Mouse (Mus musculus): ENCODE data around the gene Syngr3. TPM values are rescaled to one million over a fixed set of nuclear protein-coding genes. Genes with fewer than 3 reads are reported as not detected.
"Not testable (repeated sequence)": the region's sequence is repeated elsewhere in the genome, so short reads cannot be mapped to it uniquely, and the experiment has no call there.

Syngr3 gene
- total and polyA plus RNA-seq, 3 experiments, result 0.32 to 3.9 (median 0.33) TPM

DNA sequence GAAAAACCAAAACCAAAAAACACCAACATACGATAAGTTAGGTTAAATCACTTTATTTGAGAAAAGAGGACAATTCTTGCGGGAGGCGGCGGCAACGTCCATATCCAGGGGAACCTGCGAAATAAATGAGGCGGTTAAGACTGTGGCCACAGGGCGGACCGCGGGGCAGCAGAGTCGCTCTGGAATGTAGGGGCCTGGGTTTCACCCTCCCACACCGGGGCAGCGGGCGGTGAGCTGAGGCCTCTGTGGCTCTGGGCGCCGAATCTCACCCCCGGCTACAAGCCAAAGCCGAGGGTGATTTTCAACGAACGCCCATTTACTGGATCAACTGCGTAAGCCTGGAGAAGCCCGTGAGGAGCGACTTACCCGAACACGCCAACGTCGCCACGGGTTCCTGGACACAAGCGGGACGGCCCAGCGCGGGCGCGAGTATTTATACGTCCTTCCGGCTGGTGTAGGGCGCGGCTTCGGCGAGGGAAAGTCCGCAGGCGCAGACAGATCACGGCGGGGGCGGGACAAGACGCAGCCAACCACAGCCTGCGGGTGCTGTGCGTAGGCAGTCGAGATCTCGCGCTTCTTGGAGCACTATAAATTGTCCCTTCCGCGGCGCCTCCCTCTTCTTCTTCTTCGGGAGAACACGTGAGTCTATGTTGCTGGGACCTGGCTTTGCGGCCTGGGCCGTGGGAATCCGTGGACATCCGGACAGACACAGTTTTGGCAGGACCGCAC lies 29.9 kb upstream of the Syngr3 start (continued):
- TF ChIP-seq USF2 (conservative IDR thresholded peaks at IDR 0.05; ENCODE audit: low read depth, low read length), result 0 out of 2 replicates have a peak, but pooled peaks have one; percentile 6
- no peak for TF ChIP-seq SMC3 (IDR thresholded peaks at IDR 0.05; ENCODE audit: low read depth, low read length)
- peak; percentile 74 for TF ChIP-seq BHLHE40 (IDR thresholded peaks at IDR 0.05; ENCODE audit: low read depth, low read length)
- TF ChIP-seq POLR2AphosphoS2 (IDR thresholded peaks at IDR 0.05; ENCODE audit: low read depth, low read length), result peak; percentile 96
- TF ChIP-seq EP300 (IDR thresholded peaks at IDR 0.05; ENCODE audit: low read length), result no peak
- no peak for TF ChIP-seq JUN (IDR thresholded peaks at IDR 0.05; ENCODE audit: insufficient read depth, low read depth, low read length)
- TF ChIP-seq UBTF (IDR thresholded peaks at IDR 0.05; ENCODE audit: low read depth, low read length), result peak; percentile 25; the same call in 1 of the 2 replicates

DNA sequence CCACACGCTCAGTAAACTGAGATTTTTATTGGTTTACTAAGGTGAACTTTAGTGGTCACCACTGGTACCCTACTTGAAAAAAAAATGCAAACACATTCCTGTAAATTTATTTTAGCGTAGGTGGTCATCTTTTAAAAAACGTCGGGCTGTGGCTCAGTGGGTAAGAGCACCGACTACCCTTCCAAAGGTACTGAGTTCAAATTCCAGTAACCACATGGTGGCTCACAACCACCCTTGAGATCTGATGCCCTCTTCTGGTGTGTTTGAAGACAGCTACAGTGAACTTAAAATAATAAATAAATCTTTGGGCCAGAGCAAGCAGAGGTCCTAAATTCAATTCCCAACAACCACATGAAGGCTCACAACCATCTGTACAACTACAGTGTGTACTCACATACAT lies 29.2 kb upstream of the Syngr3 start:
- Histone ChIP-seq H3K9ac (ENCODE audit: insufficient read depth, low read depth) (peak overlapping the region; percentile 98), H3K4me3 (replicated peaks in 1 of 3; ENCODE audit: low read depth in 2 of 3, low read length in 2 of 3, poor library complexity in 1 of 3) (peak overlapping the region; percentile 70 to 92 (median 78))
- dilution Hi-C loops (cut with MboI; ENCODE audit: extremely low pct_ligation_motif_present, extremely low pct_unique_long_range_greater_than_20kb, low sequenced_read_pairs), result not testable (repeated sequence)

DNA sequence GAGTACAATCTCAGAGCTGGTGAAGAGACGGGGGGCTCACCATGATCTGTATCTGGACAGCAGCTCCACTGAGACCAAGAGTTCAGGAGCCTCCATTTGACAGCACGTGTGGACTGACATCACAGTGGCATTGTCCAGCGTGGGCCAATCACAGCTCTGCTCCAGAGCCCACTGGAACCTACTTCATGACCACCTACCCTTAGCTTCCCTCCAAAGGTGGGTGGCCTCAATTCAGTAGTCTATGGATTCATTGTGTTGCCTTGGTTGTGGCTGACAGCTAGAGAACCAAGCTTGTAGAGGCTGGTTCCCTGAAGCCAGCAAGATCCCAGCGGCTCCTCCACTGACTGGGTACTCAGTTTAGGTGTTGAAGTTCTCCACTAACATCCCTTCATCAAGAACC lies 28.2 kb upstream of the Syngr3 start, which contains the start of the genes Rnf151 and Rps2:
Gene Rnf151 (minus strand): TSS at position 121 of the 400 bp plus-strand sequence.
Gene Rps2 (plus strand): TSS at position 174 of the 400 bp plus-strand sequence.
- Histone ChIP-seq H3K9me3 (replicated peaks; ENCODE audit: low read length) (no peaks in the 10 kb centered on the region), H3K36me3 (replicated peaks in 1 of 2; ENCODE audit: control insufficient read depth in 1 of 2, insufficient read depth in 1 of 2, low read length in 1 of 2) (peaks cover 35 to 58% of the 10 kb centered on the region in 2 experiments), H3K4me3 (replicated peaks in 1 of 3; ENCODE audit: low read depth in 2 of 3, low read length in 2 of 3, poor library complexity in 1 of 3) (peak within 1 kb of the TSS; percentile 70 to 92 (median 78)), H3K4me1 (ENCODE audit: control insufficient read depth in 1 of 2, insufficient read depth in 2 of 2) (peaks cover 5 to 24% of the 10 kb centered on the region in 2 experiments; a peak in 3 of 4 replicates), H3K9ac (ENCODE audit: insufficient read depth, low read depth) (peak within 1 kb of the TSS; percentile 98), H3K27me3 (replicated peaks) (no peaks in the 10 kb centered on the region), H3K4me2 (ENCODE audit: insufficient read depth, low read depth, poor library complexity, severe bottlenecking) (peak within 1 kb of the TSS; percentile 92), H3K79me2 (replicated peaks; ENCODE audit: control insufficient read depth, extremely low read depth, insufficient read depth, poor library complexity, severe bottlenecking) (peaks cover 37% of the 10 kb centered on the region), H3K27ac (ENCODE audit: insufficient read depth, low read depth) (no peak within 1 kb of the TSS)
- TF ChIP-seq MAZ (IDR thresholded peaks at IDR 0.05; ENCODE audit: low read depth, low read length), result no peak
- TF ChIP-seq POLR2AphosphoS2 (IDR thresholded peaks at IDR 0.05; ENCODE audit: low read depth, low read length), result peak; percentile 84
- no peak for TF ChIP-seq SIN3A (IDR thresholded peaks at IDR 0.05; ENCODE audit: low read length)
- TF ChIP-seq RAD21 (IDR thresholded peaks at IDR 0.05; ENCODE audit: low read depth, low read length), result no peak
- no peak for TF ChIP-seq GABPA (IDR thresholded peaks at IDR 0.05; ENCODE audit: insufficient replicate concordance, low read depth, low read length)
- TF ChIP-seq CHD2 (IDR thresholded peaks at IDR 0.05; ENCODE audit: low read length), result 0 out of 2 replicates have a peak, but pooled peaks have one; percentile 8
- TF ChIP-seq ZC3H11A (IDR thresholded peaks at IDR 0.05; ENCODE audit: low read depth, low read length), result no peak
- peak; percentile 58 for TF ChIP-seq POLR2A (IDR thresholded peaks at IDR 0.05; ENCODE audit: low read depth, low read length)
- no peak for TF ChIP-seq MXI1 (IDR thresholded peaks at IDR 0.05; ENCODE audit: low read depth, low read length)
- no peak for DNase-seq (ENCODE audit: extremely low read depth)
- in situ Hi-C loops (cut with MboI; ENCODE audit: low pct_ligation_motif_present, low pct_unique_long_range_greater_than_20kb, low sequenced_read_pairs) (no loop called here), dilution Hi-C loops (cut with MboI; ENCODE audit: extremely low pct_ligation_motif_present, extremely low pct_unique_long_range_greater_than_20kb, low sequenced_read_pairs) (no loop called here)

More for the DNA sequence above, 29.2 kb upstream of the Syngr3 start:
- DNase-seq (ENCODE audit: extremely low read depth); H3K9me3 ChIP-seq (replicated peaks; ENCODE audit: low read length); H3K27me3 ChIP-seq (replicated peaks); H3K27ac ChIP-seq (ENCODE audit: insufficient read depth, low read depth); in situ Hi-C loops (cut with MboI; ENCODE audit: low pct_ligation_motif_present, low pct_unique_long_range_greater_than_20kb, low sequenced_read_pairs): not testable (repeated sequence)
- H3K4me1 ChIP-seq (ENCODE audit: control insufficient read depth in 1 of 2, insufficient read depth in 2 of 2), result peaks cover 5 to 26% of the 10 kb centered on the region in 2 experiments; a peak in 3 of 4 replicates
- peak overlapping the region; percentile 92 for H3K4me2 ChIP-seq (ENCODE audit: insufficient read depth, low read depth, poor library complexity, severe bottlenecking)
- H3K79me2 ChIP-seq (replicated peaks; ENCODE audit: control insufficient read depth, extremely low read depth, insufficient read depth, poor library complexity, severe bottlenecking), result peaks cover 45% of the 10 kb centered on the region
- TF ChIP-seq CTCF (conservative IDR thresholded peaks at IDR 0.05 in 1 of 2, IDR thresholded peaks at IDR 0.05 in 1 of 2; ENCODE audit: low read depth in 2 of 2, low read length in 2 of 2) (peak in 1 of 2 experiments; percentile 26; a peak in 1 of 4 replicates), SIN3A (IDR thresholded peaks at IDR 0.05; ENCODE audit: low read length) (peak; percentile 16; the same call in 1 of the 2 replicates), MYC (IDR thresholded peaks at IDR 0.05; ENCODE audit: low read depth, low read length) (peak; percentile 75; the same call in 1 of the 2 replicates)
- peaks cover 35 to 58% of the 10 kb centered on the region in 2 experiments for H3K36me3 ChIP-seq (replicated peaks in 1 of 2; ENCODE audit: control insufficient read depth in 1 of 2, insufficient read depth in 1 of 2, low read length in 1 of 2)
